Mouse (Mus musculus) liver, embryonic 11.5 days (tissue): Measurements from ENCODE around the gene Bckdha. TPM values are rescaled to one million over a fixed set of nuclear protein-coding genes. Genes with fewer than 3 reads are reported as not detected.

ENCODE experiments used
- ATAC-seq: fragments of 200-750 bp; cut with Nextera tagmentation; replicated peaks from 2 replicates; pipeline ENCODE4 v1.8.0; 2017; ENCODE audit warnings: moderate number of reproducible peaks, mild to moderate bottlenecking, moderate TSS enrichment, moderate library complexity; ENCODE audit not compliant: low FRiP score
- DNase-seq: peaks from one replicate; pipeline ENCODE4 v3.0.0-alpha.2; 2017; ENCODE audit warnings: low spot score
- H3K27ac ChIP-seq: fragments of 300-500 bp; sonication (generic); 2 replicates; pipeline ENCODE4 v1.5.1; 2014; ENCODE audit warnings: mild to moderate bottlenecking, low read depth, low read length, control low read depth
- H3K27me3 ChIP-seq: fragments of 300-500 bp; sonication (generic); replicated peaks from 2 replicates; pipeline ENCODE4 v1.6.1; 2014; ENCODE audit warnings: low read length, mixed read lengths; ENCODE audit not compliant: control insufficient read depth, insufficient read depth
- H3K36me3 ChIP-seq: fragments of 300-500 bp; sonication (generic); 2 replicates; pipeline ENCODE4 v1.6.1; 2014; ENCODE audit warnings: mild to moderate bottlenecking, low read length, moderate library complexity, mixed read lengths; ENCODE audit not compliant: control insufficient read depth, insufficient read depth
- H3K4me1 ChIP-seq: fragments of 300-500 bp; sonication (generic); replicated peaks from 2 replicates; pipeline ENCODE4 v1.6.1; 2014; ENCODE audit warnings: low read length, mixed read lengths; ENCODE audit not compliant: control insufficient read depth, insufficient read depth
- H3K4me2 ChIP-seq: fragments of 300-500 bp; sonication (generic); 2 replicates; pipeline ENCODE4 v1.6.1; 2014; ENCODE audit warnings: mild to moderate bottlenecking, control low read depth, moderate library complexity
- H3K4me3 ChIP-seq: fragments of 300-500 bp; sonication (generic); 2 replicates; pipeline ENCODE4 v1.5.1; 2014; ENCODE audit warnings: low read depth, low read length, control low read depth
- H3K9ac ChIP-seq: fragments of 300-500 bp; sonication (generic); 2 replicates; pipeline ENCODE4 v1.6.1; 2014; ENCODE audit warnings: low read depth, low read length, control low read depth
- H3K9me3 ChIP-seq: fragments of 300-500 bp; sonication (generic); 2 replicates; pipeline ENCODE4 v1.6.1; 2016; ENCODE audit warnings: low read length, inconsistent platforms, mixed read lengths; ENCODE audit not compliant: control insufficient read depth
- WGBS: fragments of 180-500 bp; shearing (Covaris S2); extraction: QIAGEN DNeasy Blood & Tissue Kit; methylation state at CpG from one replicate; pipeline ENCODE4 v1.1.7; 2014; 5-methylcytosine and 5-hydroxymethylcytosine counted together
- polyA plus RNA-seq: library from polyadenylated mRNA; unstranded; fragments of >200 nt; fragmentation: Nextera tagmentation; extraction: Ambion mirVana; gene quantifications from 2 replicates; pipeline ENCODE4 v1.2.1, GENCODE M21; 2014

The Bckdha gene
- polyA plus RNA-seq, 1 experiment from 2014 or later: 35.5 TPM

GRCm38 (mm10) chr7:25700732-25701131, 42.0 kb upstream of the Bckdha start:
- Histone ChIP-seq H3K4me3 (no peak overlapping the region), H3K9ac (no peak overlapping the region), H3K9me3 (peaks cover 7% of the 10 kb centered on the region; the same call in 1 of the 2 replicates), H3K36me3 (peaks cover 48% of the 10 kb centered on the region), H3K4me2 (no peak overlapping the region), H3K27me3 (no peaks in the 10 kb centered on the region), H3K27ac (no peak overlapping the region), H3K4me1 (peaks cover 22% of the 10 kb centered on the region)
- WGBS: 84% methylated on average over 12 of the region's 12 CpGs
- DNase-seq (no peak), ATAC-seq (no peak)

- Histone ChIP-seq H3K27ac (no peak overlapping the region), H3K36me3 (peaks cover 51% of the 10 kb centered on the region), H3K4me1 (peaks cover 15% of the 10 kb centered on the region), H3K9me3 (peaks cover 7% of the 10 kb centered on the region; the same call in 1 of the 2 replicates), H3K27me3 (no peaks in the 10 kb centered on the region), H3K4me3 (no peak overlapping the region), H3K4me2 (no peak overlapping the region), H3K9ac (no peak overlapping the region)
- 74% methylated on average over 13 of the region's 13 CpGs for WGBS
- DNase-seq (no peak), ATAC-seq (no peak)
Observed at GRCm38 (mm10) chr7:25699851-25700250, 41.1 kb upstream of the Bckdha start.

- DNase-seq (no peak), ATAC-seq (no peak)
- Histone ChIP-seq H3K4me1 (peaks cover 18% of the 10 kb centered on the region), H3K27ac (no peak overlapping the region), H3K9me3 (no peaks in the 10 kb centered on the region), H3K4me3 (no peak overlapping the region), H3K36me3 (peaks cover 32% of the 10 kb centered on the region), H3K4me2 (no peak overlapping the region), H3K27me3 (no peaks in the 10 kb centered on the region), H3K9ac (no peak overlapping the region)
- WGBS: 81% methylated on average over 8 of the region's 8 CpGs
Observed at GRCm38 (mm10) chr7:25694104-25694503, 35.3 kb upstream of the Bckdha start.

- H3K9ac ChIP-seq: peak overlapping the region; percentile 86
- H3K27ac ChIP-seq: peak overlapping the region; percentile 96
- ATAC-seq (no peak), DNase-seq (peak; percentile 59)
- H3K4me1 ChIP-seq: peaks cover 29% of the 10 kb centered on the region
- H3K9me3 ChIP-seq: no peaks in the 10 kb centered on the region
- H3K27me3 ChIP-seq: no peaks in the 10 kb centered on the region; the same call in 1 of the 2 replicates
- H3K4me2 ChIP-seq: peak overlapping the region; percentile 97
- H3K4me3 ChIP-seq: peak overlapping the region; percentile 80
- WGBS: 25% methylated on average over 5 of the region's 5 CpGs
- H3K36me3 ChIP-seq: peaks cover 8% of the 10 kb centered on the region; the same call in 1 of the 2 replicates
Observed at GRCm38 (mm10) chr7:25690051-25690450, 31.3 kb upstream of the Bckdha start.

DNA sequence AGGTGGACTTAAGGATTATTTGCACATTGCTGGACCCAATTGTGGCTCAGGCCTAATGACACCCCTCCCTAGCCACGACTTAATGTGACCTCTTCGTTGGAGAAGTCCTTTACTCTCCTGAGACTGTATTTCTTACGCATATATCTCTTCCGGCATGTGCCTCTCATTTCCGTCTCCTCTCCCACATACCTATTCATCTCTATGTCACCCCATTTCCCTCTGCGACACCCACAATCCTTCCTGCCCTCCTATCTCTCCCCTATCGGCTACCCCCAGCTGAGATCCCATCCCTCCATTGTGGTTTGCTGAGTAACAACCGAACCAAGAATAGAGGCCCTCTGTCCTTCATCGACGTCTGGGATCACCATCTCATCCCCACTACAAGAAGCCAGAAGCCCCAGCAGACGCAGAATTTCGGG, 30.8 kb upstream of the Bckdha start:
- peak; percentile 58 for DNase-seq
- Histone ChIP-seq H3K4me2 (peak overlapping the region; percentile 97), H3K4me1 (peaks cover 32% of the 10 kb centered on the region), H3K4me3 (peak overlapping the region; percentile 80), H3K9me3 (no peaks in the 10 kb centered on the region), H3K27me3 (no peaks in the 10 kb centered on the region; the same call in 1 of the 2 replicates), H3K9ac (peak overlapping the region; percentile 86), H3K36me3 (peaks cover 10% of the 10 kb centered on the region; the same call in 1 of the 2 replicates), H3K27ac (peak overlapping the region; percentile 96)
- 6% methylated on average over 12 of the region's 12 CpGs for WGBS
- ATAC-seq: peak; percentile 33

DNA sequence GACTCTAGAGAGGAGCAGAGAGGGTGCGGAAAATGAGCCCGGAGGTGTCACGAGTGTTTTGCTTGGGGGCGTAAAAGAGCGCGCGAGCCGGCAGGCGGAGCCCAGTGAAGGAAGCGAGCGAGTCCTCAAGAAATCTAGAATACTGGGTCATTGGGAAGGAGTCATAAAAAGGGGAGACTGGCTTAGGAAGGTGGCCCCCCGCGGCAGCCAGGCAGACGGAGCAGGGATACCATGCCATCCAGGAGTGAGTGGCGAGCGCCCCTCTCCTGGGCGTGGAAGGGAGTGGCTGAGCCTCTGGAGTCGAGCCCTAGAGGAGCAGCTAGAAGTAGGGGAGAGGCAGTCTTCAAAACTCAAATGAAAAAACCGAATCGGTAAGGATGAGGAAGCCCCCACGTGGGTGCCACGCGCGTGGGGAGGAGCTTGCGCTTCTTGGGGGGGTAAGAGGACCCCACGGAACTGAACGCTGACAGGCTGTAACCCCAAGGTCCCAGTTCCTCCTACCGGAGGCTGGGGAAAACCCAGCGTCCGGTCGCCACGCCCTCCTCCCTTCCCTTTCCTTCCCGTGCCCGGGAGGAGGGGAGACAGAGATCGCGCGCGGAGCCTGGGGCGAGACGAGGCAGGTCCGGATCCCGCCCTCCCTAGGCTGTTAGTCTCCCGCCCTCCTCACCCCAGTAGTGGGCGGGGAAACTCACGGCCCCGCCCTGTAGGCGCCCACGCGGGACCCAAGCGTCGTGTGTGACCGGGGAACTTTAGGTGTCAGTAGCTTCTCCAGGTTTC, 30.2 kb upstream of the Bckdha start:
- peak overlapping the region; percentile 86 for H3K9ac ChIP-seq
- WGBS: under 1% methylated on average over 52 of the region's 52 CpGs

GRCm38 (mm10) chr7:25687811-25688401, 29.1 kb upstream of the Bckdha start:
- Histone ChIP-seq H3K27me3 (no peaks in the 10 kb centered on the region; the same call in 1 of the 2 replicates), H3K27ac (peak overlapping the region; percentile 96), H3K4me2 (peak overlapping the region; percentile 97), H3K9ac (peak overlapping the region; percentile 86), H3K4me3 (peak overlapping the region; percentile 80), H3K9me3 (no peaks in the 10 kb centered on the region), H3K36me3 (peaks cover 5% of the 10 kb centered on the region; the same call in 1 of the 2 replicates), H3K4me1 (peaks cover 49% of the 10 kb centered on the region)
- no peak for ATAC-seq
- under 1% methylated on average over 47 of the region's 47 CpGs for WGBS
- peak; percentile 76 for DNase-seq

More for the DNA sequence above, 30.2 kb upstream of the Bckdha start:
- no peaks in the 10 kb centered on the region for H3K9me3 ChIP-seq
- DNase-seq (peak; percentile 85), ATAC-seq (peak; percentile 79)
- H3K27me3 ChIP-seq: no peaks in the 10 kb centered on the region; the same call in 1 of the 2 replicates
- peak overlapping the region; percentile 97 for H3K4me2 ChIP-seq
- H3K4me1 ChIP-seq: peaks cover 38% of the 10 kb centered on the region
- peak overlapping the region; percentile 96 for H3K27ac ChIP-seq
- H3K4me3 ChIP-seq: peak overlapping the region; percentile 80
- H3K36me3 ChIP-seq: peaks cover 9% of the 10 kb centered on the region; the same call in 1 of the 2 replicates

GRCm38 (mm10) chr7:25686680-25687531, 28.1 kb upstream of the Bckdha start, which contains the start of gene Tgfb1:
TSS of gene Tgfb1 (plus strand) at chr7:25687002.
- peak; percentile 86 for DNase-seq
- Histone ChIP-seq H3K27me3 (no peaks in the 10 kb centered on the region; the same call in 1 of the 2 replicates), H3K36me3 (0 out of 2 replicates have a peak, but pooled peaks cover 2% of the 10 kb centered on the region), H3K4me1 (peaks cover 55% of the 10 kb centered on the region), H3K27ac (peak within 1 kb of the TSS; percentile 96), H3K9me3 (no peaks in the 10 kb centered on the region), H3K9ac (peak within 1 kb of the TSS; percentile 86), H3K4me2 (peak within 1 kb of the TSS; percentile 97), H3K4me3 (peak within 1 kb of the TSS; percentile 80)
- ATAC-seq: peak; percentile 50
- WGBS: under 1% methylated on average over 46 of the region's 69 CpGs
